Mouse (Mus musculus): ENCODE measurements at regions not wholly inside any gene's neighbourhood (a gene's known extent, or its start where the extent isn't known, plus 50 kb on each side); places are given as distances from the start of the nearest gene placed in this dataset.

DNA sequence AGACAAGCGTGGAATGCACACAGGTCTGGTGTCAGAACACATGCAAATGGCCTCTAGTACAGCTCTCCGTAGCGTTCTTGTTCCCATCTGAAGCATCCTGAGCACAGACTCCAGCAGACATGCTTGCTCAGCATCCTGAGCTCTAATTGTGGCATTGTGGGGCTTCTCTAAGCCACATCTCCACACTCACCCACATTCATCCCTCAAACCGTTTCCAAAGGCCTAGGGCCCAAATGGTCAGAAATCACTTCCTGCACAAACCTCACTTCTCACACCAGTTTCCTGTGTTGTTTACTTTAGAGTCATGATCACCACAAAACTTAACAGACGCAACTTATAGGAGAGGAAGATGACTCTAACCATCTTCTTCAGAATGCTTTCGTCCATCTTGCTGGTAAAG lies 358.1 kb downstream of the Setd4 start:
- TF ChIP-seq POLR2A (IDR thresholded peaks at IDR 0.05; ENCODE audit: control insufficient read depth, extremely low read depth, insufficient read depth, low read length, poor library complexity) (no peak), CTCF (IDR thresholded peaks at IDR 0.05; ENCODE audit: borderline replicate concordance, control insufficient read depth, extremely low read depth, insufficient read depth, low read length, poor library complexity) (no peak)
